Mouse (Mus musculus) neural tube, embryonic 12.5 days (tissue): ENCODE measurements around the gene Sart1. TPM values are rescaled to one million over a fixed set of nuclear protein-coding genes. Genes with fewer than 3 reads are reported as not detected.

Experiments
- ATAC-seq: fragments of 200-750 bp; cut with Nextera tagmentation; 2 replicates; pipeline ENCODE4 v1.8.0; 2017; ENCODE audit warnings: low read depth, mild to moderate bottlenecking, moderate TSS enrichment, moderate library complexity; ENCODE audit not compliant: low FRiP score
- H3K27ac ChIP-seq: fragments of 300-500 bp; sonication (generic); 2 replicates; pipeline ENCODE4 v1.5.1; 2016
- H3K27me3 ChIP-seq: fragments of 300-500 bp; sonication (generic); replicated peaks from 2 replicates; pipeline ENCODE4 v1.6.1; 2016; ENCODE audit warnings: mild to moderate bottlenecking
- H3K36me3 ChIP-seq: fragments of 300-500 bp; sonication (generic); 2 replicates; pipeline ENCODE4 v1.6.1; 2016; ENCODE audit warnings: mild to moderate bottlenecking
- H3K4me1 ChIP-seq: fragments of 300-500 bp; sonication (generic); 2 replicates; pipeline ENCODE4 v1.6.1; 2016
- H3K4me2 ChIP-seq: fragments of 300-500 bp; sonication (generic); replicated peaks from 2 replicates; pipeline ENCODE4 v1.6.1; 2016; ENCODE audit warnings: mild to moderate bottlenecking
- H3K4me3 ChIP-seq: fragments of 300-500 bp; sonication (generic); 2 replicates; pipeline ENCODE4 v1.5.1; 2016
- H3K9ac ChIP-seq: fragments of 300-500 bp; sonication (generic); 2 replicates; pipeline ENCODE4 v1.6.1; 2016; ENCODE audit warnings: mild to moderate bottlenecking
- H3K9me3 ChIP-seq: fragments of 300-500 bp; sonication (generic); 2 replicates; pipeline ENCODE4 v1.6.1; 2016; ENCODE audit warnings: mild to moderate bottlenecking
- WGBS: fragments of 180-500 bp; shearing (Covaris S2); methylation state at CpG from one replicate; pipeline ENCODE4 v1.1.7; 2016; 5-methylcytosine and 5-hydroxymethylcytosine counted together
- polyA plus RNA-seq: library from polyadenylated mRNA; unstranded; fragments of >200 nt; fragmentation: Nextera tagmentation; extraction: Ambion mirVana; gene quantifications from 2 replicates; pipeline ENCODE4 v1.2.1, GENCODE M21; 2016

Gene Sart1
- polyA plus RNA-seq, 1 experiment from 2014 or later = 110 TPM

DNA sequence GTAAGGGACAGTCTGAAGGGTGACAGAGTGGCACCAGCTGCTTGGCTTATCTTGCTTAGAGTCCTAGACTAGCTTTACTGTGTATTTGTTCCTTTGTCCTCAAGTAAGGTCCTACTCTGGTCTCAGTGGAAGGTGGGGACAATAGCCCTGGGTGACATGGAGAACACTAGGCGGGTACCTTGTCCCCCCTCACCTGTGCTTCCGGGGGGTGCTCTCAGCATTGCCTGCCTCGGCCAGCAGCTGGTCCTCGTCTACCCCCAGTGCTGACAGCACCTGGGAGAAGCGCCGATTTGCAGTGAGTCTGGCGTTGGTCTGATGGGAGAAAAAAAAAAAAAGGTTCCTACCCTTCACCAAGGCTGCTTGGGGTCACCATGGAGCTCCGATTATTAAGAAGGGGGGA is 1.9 kb upstream of the Sart1 start:
- Histone ChIP-seq H3K4me3 (no peak overlapping the region), H3K9ac (no peak overlapping the region; the same call in 1 of the 2 replicates), H3K4me1 (peaks cover 31% of the 10 kb centered on the region), H3K27me3 (no peaks in the 10 kb centered on the region), H3K4me2 (peak overlapping the region; percentile 93), H3K36me3 (peaks cover 4% of the 10 kb centered on the region; the same call in 1 of the 2 replicates), H3K9me3 (no peaks in the 10 kb centered on the region), H3K27ac (no peak overlapping the region)
- WGBS = 82% methylated on average over 8 of the region's 8 CpGs
- ATAC-seq = no peak

DNA sequence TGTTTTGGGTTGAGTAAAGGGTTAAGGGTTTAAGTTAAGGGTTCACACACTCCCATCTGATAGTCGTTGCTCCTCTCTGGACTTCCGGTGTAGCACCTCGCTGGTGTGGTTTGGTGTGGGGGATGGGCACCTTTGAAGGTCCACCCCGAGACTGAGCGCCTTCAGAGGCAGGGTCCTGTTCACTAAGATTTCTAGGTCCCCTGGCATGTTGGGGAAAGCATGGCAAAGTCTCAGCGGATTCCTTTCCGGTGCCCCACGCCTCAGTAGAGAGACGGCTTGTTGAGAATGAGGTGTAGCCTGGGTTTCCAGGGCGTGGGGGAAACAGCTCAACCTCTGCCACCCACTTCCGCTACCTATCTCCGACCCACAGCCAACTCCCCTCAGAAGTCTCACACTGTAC is 1.1 kb upstream of the Sart1 start:
- no peaks in the 10 kb centered on the region for H3K9me3 ChIP-seq
- WGBS = 50% methylated on average over 12 of the region's 12 CpGs
- peak overlapping the region; percentile 93 for H3K4me2 ChIP-seq
- no peak overlapping the region for H3K27ac ChIP-seq
- H3K9ac ChIP-seq = 0 out of 2 replicates have a peak overlapping the region, but pooled peaks have one; percentile 29
- peaks cover 12% of the 10 kb centered on the region for H3K36me3 ChIP-seq
- peaks cover 31% of the 10 kb centered on the region for H3K4me1 ChIP-seq
- H3K27me3 ChIP-seq = no peaks in the 10 kb centered on the region
- no peak for ATAC-seq
- peak overlapping the region; percentile 100 for H3K4me3 ChIP-seq

DNA sequence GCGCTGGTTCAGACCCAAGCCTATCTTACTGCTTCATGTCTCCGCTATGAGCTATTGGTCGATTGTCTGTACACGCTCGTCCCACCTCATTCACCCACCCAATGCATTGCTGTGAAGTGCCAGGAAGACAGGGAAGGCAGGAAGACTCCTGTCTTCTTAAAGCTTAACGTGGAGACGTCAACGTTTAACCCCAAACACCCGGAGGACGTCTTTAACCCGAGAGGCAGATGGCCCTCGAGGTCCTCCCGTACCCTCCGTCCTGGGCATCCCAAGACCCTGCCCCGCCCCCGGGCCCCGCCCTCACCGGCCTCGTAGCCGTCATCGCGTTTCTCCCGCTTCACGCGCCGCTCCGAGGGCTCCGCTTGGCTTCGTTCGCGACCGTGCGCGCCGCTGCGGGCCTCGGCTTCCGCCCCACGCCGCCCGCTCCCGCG is 477 bp downstream of the Sart1 start:
- Histone ChIP-seq H3K9ac (peak overlapping the region; percentile 95), H3K4me1 (peaks cover 31% of the 10 kb centered on the region), H3K4me3 (peak overlapping the region; percentile 100), H3K27ac (peak overlapping the region; percentile 65; the same call in 1 of the 2 replicates), H3K27me3 (no peaks in the 10 kb centered on the region), H3K9me3 (no peaks in the 10 kb centered on the region), H3K36me3 (peaks cover 28% of the 10 kb centered on the region), H3K4me2 (peak overlapping the region; percentile 93)
- WGBS = under 1% methylated on average over 43 of the region's 43 CpGs
- peak; percentile 57; the same call in 1 of the 2 replicates for ATAC-seq

DNA sequence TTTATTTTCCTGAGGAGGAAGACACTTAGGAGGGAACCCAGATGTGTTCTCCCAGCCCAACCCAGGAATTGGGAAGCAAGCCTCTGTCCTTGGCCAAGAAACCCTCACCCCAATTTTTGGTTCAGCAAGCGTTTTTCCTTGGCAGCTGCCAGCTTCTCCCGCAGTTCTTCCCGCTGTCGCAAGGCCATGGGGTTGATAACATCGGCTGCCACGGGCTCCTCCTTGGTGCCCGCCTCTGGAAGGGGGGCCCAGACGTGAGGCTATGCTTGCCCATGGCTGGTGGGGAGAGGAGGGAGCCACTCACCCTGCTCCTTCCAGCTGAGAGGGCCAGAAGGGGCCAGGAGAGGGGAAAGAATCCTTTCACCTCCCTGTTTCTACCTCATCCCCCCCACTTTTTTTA is 3.8 kb downstream of the Sart1 start:
- Histone ChIP-seq H3K27me3 (no peaks in the 10 kb centered on the region), H3K4me1 (peaks cover 24% of the 10 kb centered on the region), H3K9me3 (no peaks in the 10 kb centered on the region), H3K27ac (no peak overlapping the region), H3K4me3 (no peak overlapping the region), H3K9ac (no peak overlapping the region), H3K4me2 (no peak overlapping the region), H3K36me3 (peaks cover 61% of the 10 kb centered on the region)
- 97% methylated on average over 8 of the region's 8 CpGs for WGBS
- no peak for ATAC-seq

DNA sequence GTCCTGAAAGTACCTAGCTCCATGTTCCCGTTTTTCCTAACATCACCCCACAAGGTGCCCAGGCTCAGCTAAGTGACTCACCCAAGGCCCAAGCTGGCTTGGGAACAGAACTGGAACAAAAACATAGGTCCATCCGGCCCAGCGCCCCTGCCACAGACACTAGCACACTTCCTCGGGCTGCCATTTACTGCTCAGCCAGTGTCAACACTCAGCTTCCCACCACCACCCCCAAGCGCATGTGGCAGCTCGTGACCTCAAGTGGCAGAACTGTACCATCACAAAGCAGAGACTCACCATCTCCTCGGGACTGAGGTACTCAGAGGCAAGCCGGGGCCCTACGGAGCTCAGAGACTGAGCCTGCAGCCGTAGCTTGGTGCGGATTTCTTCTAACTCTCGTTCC is 5.2 kb downstream of the Sart1 start:
- no peak for ATAC-seq
- WGBS = 94% methylated on average over 12 of the region's 12 CpGs
- H3K36me3 ChIP-seq = peaks cover 75% of the 10 kb centered on the region

DNA sequence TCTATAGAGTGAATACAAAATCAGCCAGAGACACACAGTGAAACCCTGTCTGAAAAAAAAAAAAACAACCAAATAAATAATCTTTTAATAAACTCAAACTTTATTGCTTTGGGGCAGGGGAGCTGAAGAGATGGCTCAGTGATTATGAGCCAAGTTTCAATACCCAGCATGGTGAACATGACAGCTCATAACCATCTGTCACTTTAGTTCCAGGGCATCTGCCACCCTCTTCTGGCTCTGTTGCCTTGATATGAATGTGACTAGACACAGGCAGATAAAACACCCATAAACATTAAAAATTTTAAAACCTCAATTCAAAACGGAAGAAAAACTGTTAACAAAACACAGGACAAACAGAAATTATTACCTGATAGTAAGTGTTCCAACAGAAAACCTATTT is 11.1 kb downstream of the Sart1 start:
- H3K9ac ChIP-seq = no peak overlapping the region
- WGBS = 91% methylated on average over 1 of the region's 1 CpGs
- no peak for ATAC-seq
- no peak overlapping the region for H3K4me2 ChIP-seq
- no peak overlapping the region for H3K4me3 ChIP-seq
- no peaks in the 10 kb centered on the region for H3K27me3 ChIP-seq
- H3K27ac ChIP-seq = no peak overlapping the region
- H3K36me3 ChIP-seq = peaks cover 64% of the 10 kb centered on the region
- no peaks in the 10 kb centered on the region for H3K4me1 ChIP-seq
- no peaks in the 10 kb centered on the region for H3K9me3 ChIP-seq

More for the DNA sequence above, 5.2 kb downstream of the Sart1 start:
- Histone ChIP-seq H3K4me2 (no peak overlapping the region), H3K4me3 (no peak overlapping the region), H3K27ac (no peak overlapping the region), H3K4me1 (peaks cover 17% of the 10 kb centered on the region), H3K27me3 (no peaks in the 10 kb centered on the region), H3K9ac (no peak overlapping the region), H3K9me3 (no peaks in the 10 kb centered on the region)

DNA sequence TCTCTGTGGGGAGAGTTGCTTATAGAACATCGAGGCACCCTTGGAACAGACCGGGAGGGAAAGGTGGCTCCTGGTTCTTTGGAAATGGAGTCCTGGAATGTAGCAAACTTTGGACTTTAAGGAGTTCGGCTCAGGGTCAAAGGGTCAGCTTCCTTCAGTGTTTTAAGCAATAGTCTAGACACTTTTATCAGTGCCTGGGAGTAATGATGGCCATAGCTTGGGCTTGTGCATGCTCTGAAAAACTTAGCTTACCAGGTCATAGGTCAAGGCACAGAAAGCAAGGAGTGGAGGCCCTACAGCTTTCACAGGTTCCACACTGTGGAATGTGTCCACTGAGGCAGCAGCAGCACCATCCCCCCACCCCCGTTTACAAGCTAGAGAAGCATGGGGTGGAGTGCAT is 13.8 kb downstream of the Sart1 start:
- Histone ChIP-seq H3K27ac (no peak overlapping the region), H3K4me1 (no peaks in the 10 kb centered on the region), H3K27me3 (no peaks in the 10 kb centered on the region), H3K9ac (no peak overlapping the region), H3K36me3 (peaks cover 61% of the 10 kb centered on the region), H3K4me2 (no peak overlapping the region), H3K4me3 (no peak overlapping the region), H3K9me3 (no peaks in the 10 kb centered on the region)
- WGBS = 76% methylated on average over 4 of the region's 4 CpGs
- ATAC-seq = no peak

DNA sequence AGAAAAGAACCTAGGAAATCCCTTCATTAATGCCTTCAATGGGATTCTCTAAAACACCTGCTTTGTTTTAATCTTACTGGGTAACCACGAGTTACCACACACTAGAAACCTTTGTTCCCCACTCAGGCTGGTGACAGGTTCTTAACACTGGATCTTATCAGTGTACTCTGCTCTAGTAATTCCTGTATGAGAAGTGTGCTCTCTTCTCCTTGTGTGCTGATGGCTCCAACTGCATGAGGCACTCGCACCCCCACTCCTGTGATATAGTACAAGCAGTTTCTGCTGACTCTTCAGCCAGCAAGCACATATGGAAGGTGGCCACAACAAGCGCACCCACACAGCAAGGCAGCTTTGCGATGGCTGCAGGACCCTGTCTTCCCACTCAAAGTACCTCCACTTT is 14.3 kb downstream of the Sart1 start:
- Histone ChIP-seq H3K4me1 (no peaks in the 10 kb centered on the region), H3K36me3 (peaks cover 61% of the 10 kb centered on the region)

DNA sequence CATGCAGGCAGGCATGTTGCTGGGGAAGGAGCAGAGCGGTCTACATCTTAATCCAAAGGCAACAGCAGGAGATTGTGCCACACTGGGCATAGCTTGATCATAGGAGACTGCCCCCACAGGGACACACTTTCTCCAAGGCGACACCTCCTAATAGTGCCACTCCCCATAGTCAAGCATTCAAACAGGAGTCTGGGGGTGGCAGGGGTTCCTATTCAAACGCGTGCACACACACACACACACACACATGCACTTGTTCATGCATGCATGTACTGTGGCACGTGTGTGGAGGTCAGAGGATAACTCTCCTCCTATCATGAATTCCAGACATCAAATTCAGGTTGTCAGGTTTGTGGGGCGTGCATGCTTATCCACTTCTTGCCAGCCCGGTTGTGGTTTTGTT is 15.8 kb downstream of the Sart1 start:
- Histone ChIP-seq H3K36me3 (peaks cover 55% of the 10 kb centered on the region), H3K27me3 (no peaks in the 10 kb centered on the region), H3K4me1 (peaks cover 10% of the 10 kb centered on the region), H3K9ac (no peak overlapping the region), H3K27ac (no peak overlapping the region), H3K4me3 (no peak overlapping the region), H3K9me3 (no peaks in the 10 kb centered on the region), H3K4me2 (no peak overlapping the region)
- ATAC-seq = no peak
- 91% methylated on average over 7 of the region's 7 CpGs for WGBS

More for the DNA sequence above, 14.3 kb downstream of the Sart1 start:
- ATAC-seq = no peak
- no peak overlapping the region for H3K27ac ChIP-seq
- no peak overlapping the region for H3K4me2 ChIP-seq
- H3K9me3 ChIP-seq = no peaks in the 10 kb centered on the region
- 87% methylated on average over 4 of the region's 4 CpGs for WGBS
- H3K4me3 ChIP-seq = no peak overlapping the region
- H3K27me3 ChIP-seq = no peaks in the 10 kb centered on the region
- no peak overlapping the region for H3K9ac ChIP-seq

DNA sequence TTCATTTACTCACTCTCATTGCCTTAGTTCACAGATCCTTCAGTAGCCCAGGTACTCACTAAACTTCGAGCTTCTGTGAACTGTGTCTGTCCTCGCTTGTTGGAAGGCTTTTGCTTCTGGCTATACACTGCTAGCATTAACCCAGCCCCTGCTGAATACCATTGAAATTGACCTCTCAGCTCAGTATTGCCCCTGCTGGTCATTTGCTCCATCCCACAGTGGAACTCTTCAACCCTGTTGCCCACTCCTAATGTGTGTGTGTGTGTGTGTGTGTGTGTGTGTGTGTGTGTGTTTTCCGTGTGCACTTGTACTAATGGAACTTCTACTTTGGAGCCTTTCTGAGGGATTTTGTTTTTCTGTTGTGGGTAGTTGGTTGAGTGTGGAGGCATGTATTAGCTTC is 17.6 kb downstream of the Sart1 start:
- Histone ChIP-seq H3K9ac (no peak overlapping the region), H3K9me3 (no peaks in the 10 kb centered on the region), H3K27ac (no peak overlapping the region), H3K36me3 (peaks cover 55% of the 10 kb centered on the region), H3K4me3 (no peak overlapping the region), H3K27me3 (no peaks in the 10 kb centered on the region), H3K4me2 (no peak overlapping the region), H3K4me1 (peaks cover 16% of the 10 kb centered on the region)
- 91% methylated on average over 3 of the region's 3 CpGs for WGBS
- ATAC-seq = no peak

DNA sequence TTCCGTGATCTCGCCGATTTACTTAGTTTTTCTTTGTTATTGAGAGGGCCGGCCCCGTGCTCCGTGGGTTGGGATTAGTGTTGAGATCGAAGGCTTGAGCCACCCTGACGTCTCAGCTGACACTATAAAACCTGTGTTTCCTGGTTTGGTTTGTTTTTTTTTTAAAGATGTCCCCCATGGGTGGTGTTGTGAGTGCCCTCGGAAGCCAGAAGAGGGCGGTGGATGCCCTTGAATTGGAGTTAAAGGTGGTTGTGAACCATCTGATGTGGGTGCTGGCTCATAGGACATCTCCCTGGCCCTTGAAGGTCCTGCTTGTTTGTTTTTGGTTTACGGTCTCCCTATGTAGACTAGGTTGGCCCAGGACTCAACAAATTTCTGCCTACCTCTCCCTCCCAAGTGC is 21.0 kb downstream of the Sart1 start:
- H3K27me3 ChIP-seq = no peaks in the 10 kb centered on the region
- no peaks in the 10 kb centered on the region for H3K9me3 ChIP-seq
- H3K4me1 ChIP-seq = peaks cover 22% of the 10 kb centered on the region
- no peak for ATAC-seq
- H3K4me3 ChIP-seq = peak overlapping the region; percentile 90
- H3K27ac ChIP-seq = no peak overlapping the region
- H3K36me3 ChIP-seq = peaks cover 55% of the 10 kb centered on the region
- H3K4me2 ChIP-seq = peak overlapping the region; percentile 90
- peak overlapping the region; percentile 86 for H3K9ac ChIP-seq
- WGBS = 11% methylated on average over 11 of the region's 11 CpGs

DNA sequence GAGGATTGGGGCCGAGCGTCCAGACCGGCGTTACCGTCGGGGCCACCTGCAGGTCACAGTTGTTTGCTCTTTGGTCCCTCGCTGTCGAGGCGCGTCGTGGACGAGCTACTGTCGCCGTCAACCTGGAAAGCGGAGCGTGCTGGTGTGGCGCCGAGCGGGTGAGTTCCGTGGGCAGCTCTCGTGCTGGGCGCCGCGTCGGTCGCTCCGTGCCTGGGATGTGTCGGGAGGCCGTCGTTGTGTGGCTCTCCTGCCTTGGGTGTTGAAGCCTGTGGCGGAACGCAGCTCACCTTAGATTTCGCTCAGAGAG is 21.5 kb downstream of the Sart1 start, which contains the start of gene Banf1:
Gene Banf1 (minus strand): TSS at position 116 of the 307 bp plus-strand sequence.
- H3K9ac ChIP-seq = peak within 1 kb of the TSS; percentile 86
- ATAC-seq = no peak
- H3K9me3 ChIP-seq = no peaks in the 10 kb centered on the region
- H3K27ac ChIP-seq = peak within 1 kb of the TSS; percentile 54
- H3K27me3 ChIP-seq = no peaks in the 10 kb centered on the region
- peak within 1 kb of the TSS; percentile 90 for H3K4me2 ChIP-seq
- H3K4me1 ChIP-seq = peaks cover 22% of the 10 kb centered on the region
- peak within 1 kb of the TSS; percentile 90 for H3K4me3 ChIP-seq
- peaks cover 51% of the 10 kb centered on the region for H3K36me3 ChIP-seq
- under 1% methylated on average over 33 of the region's 33 CpGs for WGBS
